Mouse (Mus musculus): ENCODE data around the gene Rsbn1. TPM values are rescaled to one million over a fixed set of nuclear protein-coding genes. Genes with fewer than 3 reads are reported as not detected.

The Rsbn1 gene
- total RNA-seq (2021) = 1 to 10 TPM; 6.7 to 8.7 TPM

GRCm38 (mm10) chr3:103914010-103914669 lies at the start of gene Rsbn1:
TSS of gene Rsbn1 (plus strand) at chr3:103914120.
- intact Hi-C loops (cut with DNase I) = loop anchor here (2.0 kb wide), 1 partner anchor 55 kb away; the partner anchor contains the start of gene Phtf1
- DNase-seq (ENCODE audit: low spot score) = peak; percentile 95

GRCm38 (mm10) chr3:103864200-103864599 lies 49.7 kb upstream of the Rsbn1 start:
- no peak for DNase-seq (ENCODE audit: low spot score)
- intact Hi-C loops (cut with DNase I) = no loop called here

DNA sequence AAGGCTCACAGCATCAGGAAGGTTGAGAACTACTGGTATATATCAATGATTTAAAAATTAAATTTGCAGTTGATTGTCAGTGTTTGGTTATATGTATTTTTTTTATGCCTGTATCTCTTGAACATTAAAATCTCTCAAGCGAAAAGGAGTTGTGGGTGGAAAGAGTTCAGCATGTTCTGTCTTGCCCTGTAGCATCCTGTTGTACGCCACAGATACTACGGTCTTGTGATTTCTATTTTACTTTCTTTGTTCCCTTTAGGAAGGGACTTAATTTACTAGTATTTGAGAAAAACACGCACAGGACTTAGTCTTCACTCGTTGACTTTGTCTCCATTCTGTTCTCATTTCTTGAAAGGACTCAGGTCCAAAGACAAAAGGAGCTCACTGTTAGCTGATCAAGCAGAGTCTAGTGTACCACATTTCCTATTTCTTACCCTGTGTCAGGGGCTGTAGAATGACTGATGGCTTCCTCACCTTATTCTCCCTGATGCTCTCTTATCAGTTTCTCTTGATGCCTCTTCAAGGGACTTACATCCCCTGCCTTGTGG lies 46.4 kb upstream of the Rsbn1 start:
- intact Hi-C loops (cut with DNase I) = no loop called here
- DNase-seq (ENCODE audit: low spot score) = no peak

DNA sequence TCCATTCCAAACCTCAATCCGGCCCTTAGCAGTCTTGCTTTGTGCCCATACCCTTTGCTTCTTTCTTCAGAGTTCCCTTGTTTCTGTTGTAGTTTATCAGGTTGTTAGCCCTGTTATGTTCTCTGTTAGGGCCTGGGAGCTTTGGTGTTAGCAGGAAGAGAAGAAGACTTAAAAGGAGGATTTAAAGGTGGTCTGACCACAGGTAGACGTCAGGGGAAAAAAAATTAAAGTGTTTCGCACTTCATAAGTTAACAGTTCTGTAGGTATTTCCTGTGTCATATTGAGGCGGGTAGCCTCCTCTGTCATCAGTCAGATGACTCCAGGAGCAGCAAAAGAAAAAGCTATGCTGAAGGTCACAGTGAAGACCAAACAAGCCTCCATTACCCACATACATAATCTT lies 45.9 kb upstream of the Rsbn1 start:
- intact Hi-C loops (cut with DNase I) = no loop called here
- no peak for DNase-seq (ENCODE audit: low spot score)

- DNase-seq (ENCODE audit: low spot score) = no peak
- intact Hi-C loops (cut with DNase I) = no loop called here
Observed at GRCm38 (mm10) chr3:103872663-103873098, 41.2 kb upstream of the Rsbn1 start.

GRCm38 (mm10) chr3:103874329-103874728 lies 39.6 kb upstream of the Rsbn1 start:
- intact Hi-C loops (cut with DNase I) = no loop called here
- DNase-seq (ENCODE audit: low spot score) = no peak

DNA sequence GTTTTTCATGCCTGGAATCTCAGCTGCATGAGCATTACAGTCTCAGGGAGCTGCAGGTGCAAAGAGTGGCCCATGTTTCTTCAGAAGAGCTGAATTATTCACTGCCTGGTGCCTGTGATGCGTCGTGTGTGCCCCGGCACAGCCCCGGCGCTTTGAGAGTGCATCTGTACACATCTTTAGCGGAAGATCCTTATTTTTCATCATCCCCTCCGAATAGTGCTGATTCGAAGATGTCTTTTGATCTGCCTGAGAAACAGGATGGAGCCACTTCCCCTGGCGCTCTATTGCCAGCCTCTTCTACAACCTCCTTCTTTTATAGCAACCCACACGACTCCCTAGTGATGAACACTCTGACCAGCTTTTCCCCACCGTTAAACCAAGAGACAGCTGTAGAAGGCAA lies 28.0 kb upstream of the Rsbn1 start:
- intact Hi-C loops (cut with DNase I) = loop anchor here (2.0 to 5.0 kb wide), 4 partner anchors 34 to 493 kb away; no protein-coding TSS in a partner anchor
- no peak for DNase-seq (ENCODE audit: low spot score)

GRCm38 (mm10) chr3:103887581-103887980 lies 26.3 kb upstream of the Rsbn1 start:
- no peak for DNase-seq (ENCODE audit: low spot score)

GRCm38 (mm10) chr3:103893374-103893773 lies 20.5 kb upstream of the Rsbn1 start:
- no peak for DNase-seq (ENCODE audit: low spot score)
- intact Hi-C loops (cut with DNase I) = no loop called here

More at GRCm38 (mm10) chr3:103887581-103887980, 26.3 kb upstream of the Rsbn1 start:
- intact Hi-C loops (cut with DNase I) = loop anchor here (2.0 to 5.0 kb wide), 4 partner anchors 35 to 495 kb away; no protein-coding TSS in a partner anchor

DNA sequence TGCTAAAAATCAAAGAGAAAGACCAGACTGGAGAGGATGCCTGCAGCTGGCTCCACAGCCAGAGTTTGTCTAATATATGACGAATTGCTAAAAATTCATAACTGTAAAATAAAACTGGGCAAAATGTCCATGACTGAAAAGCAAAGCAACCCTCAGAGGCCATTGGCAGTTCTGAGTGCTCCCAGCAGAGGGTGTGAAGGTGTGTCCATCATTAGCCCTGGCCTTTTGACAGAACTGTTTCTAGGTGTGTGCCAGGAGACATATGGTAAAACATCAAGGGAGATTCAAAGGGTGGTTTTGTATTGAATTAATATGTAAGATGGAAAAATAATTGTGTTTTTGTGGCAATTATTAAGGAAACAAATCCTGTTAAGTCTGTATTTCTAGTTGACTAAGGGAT lies 9.2 kb upstream of the Rsbn1 start:
- intact Hi-C loops (cut with DNase I) = no loop called here
- DNase-seq (ENCODE audit: low spot score) = no peak

- no peak for DNase-seq (ENCODE audit: low spot score)
- intact Hi-C loops (cut with DNase I) = no loop called here
Observed at GRCm38 (mm10) chr3:103907335-103908030, 6.4 kb upstream of the Rsbn1 start.

DNA sequence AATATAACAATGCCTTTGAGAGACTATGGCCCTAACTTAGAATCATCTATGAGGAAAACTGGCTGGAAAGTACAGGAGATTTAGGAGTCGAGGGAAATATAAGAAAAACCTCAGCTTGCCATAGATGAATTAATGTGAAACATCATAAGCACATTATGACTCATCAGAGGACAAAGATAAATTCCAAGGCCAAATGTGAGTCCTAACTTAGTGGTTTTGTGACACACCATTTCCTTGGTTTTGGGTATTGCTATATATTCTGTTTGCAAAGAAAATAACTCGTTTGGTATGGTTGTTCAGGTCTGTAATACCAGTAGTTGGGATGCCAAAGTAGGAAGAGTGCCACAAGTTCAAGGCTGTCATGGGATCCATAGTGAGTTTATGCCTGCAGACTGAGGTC lies 5.1 kb upstream of the Rsbn1 start:
- intact Hi-C loops (cut with DNase I) = no loop called here
- no peak for DNase-seq (ENCODE audit: low spot score)

DNA sequence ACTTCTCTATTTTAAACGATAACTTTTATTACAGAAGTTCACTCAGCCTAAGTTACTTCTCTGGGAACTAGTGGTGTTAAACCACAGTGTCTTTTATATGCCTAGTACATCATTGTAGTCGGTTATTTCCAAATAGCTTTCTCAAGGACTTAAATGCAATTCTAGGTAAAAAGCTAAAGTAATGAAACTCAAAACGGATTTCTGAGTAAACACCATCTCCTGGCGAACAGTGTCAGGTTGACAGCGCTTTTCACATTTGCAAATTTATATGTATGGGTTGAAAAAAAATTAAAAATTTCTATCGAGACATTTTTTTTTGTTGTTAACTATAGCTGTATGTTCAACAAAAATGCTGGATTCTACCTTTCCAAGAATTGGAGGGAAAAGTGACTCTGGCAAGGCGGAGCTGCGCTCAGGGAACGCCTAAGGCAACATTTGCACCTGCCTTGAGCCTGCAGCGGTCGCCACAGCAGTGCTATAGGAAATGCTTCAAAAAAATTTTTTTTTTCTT lies 414 bp upstream of the Rsbn1 start:
- intact Hi-C loops (cut with DNase I) = no loop called here
- no peak for DNase-seq (ENCODE audit: low spot score)

- intact Hi-C loops (cut with DNase I) = loop anchor here (2.0 to 5.0 kb wide), 3 partner anchors 54 to 633 kb away; partner anchors contain the start of gene Phtf1
- peak; percentile 35 for DNase-seq (ENCODE audit: low spot score)
Observed at GRCm38 (mm10) chr3:103914732-103915508, 1.0 kb downstream of the Rsbn1 start.

GRCm38 (mm10) chr3:103915509-103915896 lies 1.6 kb downstream of the Rsbn1 start:
- DNase-seq (ENCODE audit: low spot score) = no peak
- intact Hi-C loops (cut with DNase I) = loop anchor here (2.0 to 5.0 kb wide), 3 partner anchors 53 to 633 kb away; partner anchors contain the start of gene Phtf1

- DNase-seq (ENCODE audit: low spot score) = no peak
- intact Hi-C loops (cut with DNase I) = loop anchor here (5.0 kb wide), 2 partner anchors 526 to 634 kb away; no protein-coding TSS in a partner anchor
Observed at GRCm38 (mm10) chr3:103916205-103916838, 2.4 kb downstream of the Rsbn1 start.

- no peak for DNase-seq (ENCODE audit: low spot score)
- intact Hi-C loops (cut with DNase I) = loop anchor here (5.0 kb wide), 2 partner anchors 525 to 635 kb away; no protein-coding TSS in a partner anchor
Observed at GRCm38 (mm10) chr3:103916839-103917237, 2.9 kb downstream of the Rsbn1 start.

- DNase-seq (ENCODE audit: low spot score) = no peak
Observed at GRCm38 (mm10) chr3:103920094-103920493, 6.2 kb downstream of the Rsbn1 start.

GRCm38 (mm10) chr3:103925302-103925701 lies 11.4 kb downstream of the Rsbn1 start:
- no peak for DNase-seq (ENCODE audit: low spot score)
- intact Hi-C loops (cut with DNase I) = no loop called here

More at GRCm38 (mm10) chr3:103920094-103920493, 6.2 kb downstream of the Rsbn1 start:
- intact Hi-C loops (cut with DNase I) = no loop called here
